Mouse (Mus musculus): ENCODE results near the gene Ankrd65. TPM values are rescaled to one million over a fixed set of nuclear protein-coding genes. Genes with fewer than 3 reads are reported as not detected.

Gene Ankrd65
- total and polyA plus RNA-seq, 3 experiments: 0.12 TPM; not detected in 2

DNA sequence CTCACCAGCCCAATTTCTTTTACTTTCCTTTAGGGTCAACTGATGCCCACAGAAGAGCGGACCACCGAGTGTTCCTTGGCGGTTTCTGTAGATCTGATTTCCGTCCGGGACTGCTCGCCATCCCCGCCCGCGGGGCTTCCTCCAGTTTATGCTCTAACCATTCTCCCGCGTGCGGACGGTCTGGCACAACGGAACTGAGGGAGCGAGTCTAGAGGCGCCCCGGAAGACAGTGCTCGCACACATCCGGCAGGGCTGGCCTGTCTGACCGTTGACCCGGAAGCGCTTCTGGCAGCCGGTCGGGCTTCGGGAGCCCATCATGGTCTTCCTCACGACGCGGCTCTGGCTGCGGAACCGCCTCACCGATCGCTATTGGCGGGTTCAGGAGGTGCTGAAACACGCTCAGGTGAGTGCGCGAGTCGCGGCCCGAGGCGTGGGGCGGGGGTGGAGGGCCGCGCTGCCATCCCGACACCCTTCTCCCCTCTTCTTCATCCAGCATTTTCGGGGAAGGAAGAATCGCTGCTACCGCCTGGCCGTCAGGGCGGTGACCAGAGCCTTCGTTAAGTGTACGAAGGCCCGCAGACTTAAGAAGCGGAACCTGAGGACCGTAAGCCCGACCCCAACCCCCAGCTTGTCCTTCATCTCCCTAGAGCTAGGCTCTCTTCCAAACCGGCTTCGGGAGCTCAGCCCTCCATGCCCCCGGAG, 13.3 kb downstream of the Ankrd65 start:
- peak overlapping the region; percentile 77 to 93 for H3K4me3 ChIP-seq (ENCODE audit: control insufficient read depth in 1 of 2, insufficient read depth in 1 of 2, low read depth in 2 of 2, low read length in 2 of 2)
- TF ChIP-seq SMC3 (IDR thresholded peaks at IDR 0.05; ENCODE audit: low read depth, low read length) (no peak), KAT2A (conservative IDR thresholded peaks at IDR 0.05; ENCODE audit: low read depth, low read length) (peak; percentile 80), POLR2AphosphoS5 (IDR thresholded peaks at IDR 0.05; ENCODE audit: borderline replicate concordance, low read depth, low read length) (no peak), MXI1 (IDR thresholded peaks at IDR 0.05; ENCODE audit: low read depth, low read length) (peak; percentile 89), ELF1 (IDR thresholded peaks at IDR 0.05; ENCODE audit: low read depth, low read length) (peak; percentile 86), RCOR1 (IDR thresholded peaks at IDR 0.05; ENCODE audit: low read depth, low read length) (0 out of 2 replicates have a peak, but pooled peaks have one; percentile 18), USF1 (IDR thresholded peaks at IDR 0.05; ENCODE audit: low read depth, low read length) (no peak; the same call in 1 of the 2 replicates), TCF12 (IDR thresholded peaks at IDR 0.05; ENCODE audit: low read depth, low read length) (peak; percentile 84), MYB (IDR thresholded peaks at IDR 0.05; ENCODE audit: low read depth, low read length) (no peak), MYC (IDR thresholded peaks at IDR 0.05; ENCODE audit: low read depth, low read length) (no peak; the same call in 1 of the 2 replicates), UBTF (IDR thresholded peaks at IDR 0.05; ENCODE audit: borderline replicate concordance, insufficient read depth, low read depth, low read length) (peak; percentile 54; the same call in 1 of the 2 replicates), POLR2A (IDR thresholded peaks at IDR 0.05; ENCODE audit: control insufficient read depth in 1 of 2, insufficient read depth in 1 of 2, low read depth in 1 of 2, low read length in 2 of 2, poor library complexity in 1 of 2) (peak; percentile 73 to 75), HCFC1 (IDR thresholded peaks at IDR 0.05; ENCODE audit: low read depth, low read length) (peak; percentile 96), MAZ (IDR thresholded peaks at IDR 0.05; ENCODE audit: low read depth, low read length) (peak; percentile 84; the same call in 1 of the 2 replicates), RAD21 (IDR thresholded peaks at IDR 0.05; ENCODE audit: low read depth, low read length) (no peak), MAX (IDR thresholded peaks at IDR 0.05; ENCODE audit: low read length) (no peak; the same call in 1 of the 2 replicates), ZKSCAN1 (IDR thresholded peaks at IDR 0.05; ENCODE audit: low read depth, low read length) (no peak), CHD2 (IDR thresholded peaks at IDR 0.05; ENCODE audit: low read length) (peak; percentile 68), E2F4 (IDR thresholded peaks at IDR 0.05; ENCODE audit: borderline replicate concordance, low read depth, low read length) (no peak), ZMIZ1 (IDR thresholded peaks at IDR 0.05; ENCODE audit: low read depth, low read length) (no peak), TBP (IDR thresholded peaks at IDR 0.05; ENCODE audit: low read depth, low read length) (peak; percentile 81), ETS1 (IDR thresholded peaks at IDR 0.05; ENCODE audit: low read depth, low read length) (peak; percentile 75), POLR2AphosphoS2 (IDR thresholded peaks at IDR 0.05; ENCODE audit: low read length) (peak; percentile 78; the same call in 1 of the 2 replicates), EP300 (IDR thresholded peaks at IDR 0.05; ENCODE audit: low read depth in 1 of 2, low read length in 2 of 2) (peak in 1 of 2 experiments; percentile 38; a peak in 1 of 4 replicates), NELFE (IDR thresholded peaks at IDR 0.05; ENCODE audit: low read depth, low read length) (peak; percentile 93), SIN3A (IDR thresholded peaks at IDR 0.05; ENCODE audit: low read length) (peak; percentile 89)
- DNase-seq (ENCODE audit: low read depth, low spot score): peak; percentile 98
- peak overlapping the region; percentile 90 for H3K9ac ChIP-seq (ENCODE audit: control insufficient read depth, low read depth, low read length, poor library complexity, severe bottlenecking)
- H3K27ac ChIP-seq (ENCODE audit: control insufficient read depth, low read depth, low read length): peak overlapping the region; percentile 78
- no peaks in the 10 kb centered on the region for H3K9me3 ChIP-seq (replicated peaks; ENCODE audit: insufficient read depth, low read length)
- no peaks in the 10 kb centered on the region for H3K27me3 ChIP-seq (ENCODE audit: control insufficient read depth in 1 of 2, insufficient read depth in 2 of 2, low read length in 2 of 2)
- peaks cover 11 to 15% of the 10 kb centered on the region in 2 experiments for H3K4me1 ChIP-seq (ENCODE audit: control insufficient read depth in 1 of 2, insufficient read depth in 2 of 2, low read length in 2 of 2)
- peaks cover 27% of the 10 kb centered on the region for H3K79me2 ChIP-seq (ENCODE audit: control insufficient read depth, insufficient read depth, low read length, poor library complexity)
- H3K36me3 ChIP-seq (ENCODE audit: control insufficient read depth in 1 of 2, insufficient read depth in 2 of 2, low read length in 2 of 2): peaks cover 5 to 24% of the 10 kb centered on the region in 2 experiments

Data from MEL (cell line).